ENCODE assay signal across 12 mouse cellular contexts in genomic region chr2:47466043-47466442, GRCm38 (mm10).
DNase-seq lines count a peak whose midpoint lies in the region; ATAC-seq and TF ChIP-seq lines count a peak whose summit lies in the region.
"Had no signal": no experiment of that assay in that cellular context is flagged by ENCODE, and none has a peak within 500 bp of the region (broad histone marks: within the 10 kb centered on the region; RNA-seq: fewer than 3 reads in every experiment).

No protein-coding gene starts in this region.

- no peaks in the 10 kb centered on the region for H3K36me3 ChIP-seq in kidney, postnatal 0 days (ENCODE audit: insufficient read depth, low read length)
- H3K36me3 ChIP-seq in splenic B cell, adult 2 months (ENCODE audit: control insufficient read depth, insufficient read depth, low read length, poor library complexity, severe bottlenecking): no peaks in the 10 kb centered on the region
- H3K36me3 ChIP-seq: heart, embryonic 15.5 days; midbrain, embryonic 10.5 days had no signal

- H3K9ac ChIP-seq in kidney, postnatal 0 days (ENCODE audit: low read depth, low read length): no peak overlapping the region
- H3K9ac ChIP-seq: heart, embryonic 15.5 days had no signal

- no peak overlapping the region for H3K27ac ChIP-seq in kidney, postnatal 0 days
- H3K27ac ChIP-seq: heart, embryonic 15.5 days; midbrain, embryonic 10.5 days had no signal

- no peak for ATAC-seq in kidney, postnatal 0 days (replicated peaks; ENCODE audit: low FRiP score, low read depth)
- ATAC-seq: intestine, embryonic 16.5 days had no signal

- H3K9me3 ChIP-seq in kidney, postnatal 0 days (replicated peaks; ENCODE audit: low read length): no peaks in the 10 kb centered on the region
- H3K9me3 ChIP-seq: heart, embryonic 15.5 days; midbrain, embryonic 10.5 days had no signal

- no peak overlapping the region for H3K4me2 ChIP-seq in kidney, postnatal 0 days (ENCODE audit: low read length)
- H3K4me2 ChIP-seq: heart, embryonic 15.5 days had no signal

- H3K4me1 ChIP-seq in kidney, postnatal 0 days (replicated peaks; ENCODE audit: insufficient read depth, low read length): no peaks in the 10 kb centered on the region
- H3K4me1 ChIP-seq: heart, embryonic 15.5 days; midbrain, embryonic 10.5 days had no signal

- intact Hi-C loops in gastrocnemius, postnatal 14 days (cut with DNase I; ENCODE audit: low total_unique reads): no loop called here

- WGBS in kidney, postnatal 0 days: 73% methylated on average over 4 of the region's 4 CpGs

- H3K27me3 ChIP-seq in kidney, postnatal 0 days (ENCODE audit: insufficient read depth, low read length): no peaks in the 10 kb centered on the region
- H3K27me3 ChIP-seq in splenic B cell, adult 2 months (ENCODE audit: control insufficient read depth, insufficient read depth, low read length, poor library complexity, severe bottlenecking): no peaks in the 10 kb centered on the region
- H3K27me3 ChIP-seq: heart, embryonic 15.5 days had no signal

- no peak for DNase-seq in kidney, postnatal 0 days (ENCODE audit: low spot score)
- no peak for DNase-seq in kidney, adult 8-10 months
- DNase-seq in thymus, postnatal 14 days: peak; percentile 14
- DNase-seq in thymus, postnatal 36 days: no peak
- peak; percentile 46 for DNase-seq in R1 (ENCODE audit: low read depth, low spot score)
- DNase-seq in splenic B cell, adult 2 months (ENCODE audit: low read depth, low spot score): peak; percentile 2
- DNase-seq in ovary, postnatal 36 days (ENCODE audit: low spot score): no peak
- no peak for DNase-seq in gastrocnemius, postnatal 14 days
- DNase-seq: right cerebral cortex, postnatal 14 days had no signal

- H3K4me3 ChIP-seq in kidney, postnatal 0 days (replicated peaks; ENCODE audit: low read depth, low read length): no peak overlapping the region
- H3K4me3 ChIP-seq: heart, embryonic 15.5 days; midbrain, embryonic 10.5 days had no signal

- peak; percentile 37; the same call in 1 of the 2 replicates for TF ChIP-seq CTCF in kidney, postnatal 0 days (IDR thresholded peaks at IDR 0.05; ENCODE audit: low read depth)

Comparison
In these comparisons a context has a peak if more than half of its experiments do, and no peak if none do; other contexts are left out.
1. DNase-seq: peak in thymus, postnatal 14 days (single experiment), R1 (single experiment) and splenic B cell, adult 2 months (single experiment); none in kidney, postnatal 0 days (single experiment), kidney, adult 8-10 months (0 of 2), thymus, postnatal 36 days (0 of 2), ovary, postnatal 36 days (single experiment) and gastrocnemius, postnatal 14 days (single experiment).